Mouse (Mus musculus) midbrain, postnatal 0 days (tissue): ENCODE results near the gene Polq. TPM values are rescaled to one million over a fixed set of nuclear protein-coding genes. Genes with fewer than 3 reads are reported as not detected.
"Not testable (repeated sequence)": the region's sequence is repeated elsewhere in the genome, so short reads cannot be mapped to it uniquely, and the experiment has no call there.

Experiments used
- ATAC-seq: fragments of 200-750 bp; cut with Nextera tagmentation; 2 replicates; pipeline ENCODE4 v1.8.0; 2017; ENCODE audit warnings: moderate number of reproducible peaks, mild to moderate bottlenecking, moderate TSS enrichment, moderate library complexity; ENCODE audit not compliant: low FRiP score
- DNase-seq: peaks from one replicate; pipeline ENCODE4 v3.0.0-alpha.2; 2015; ENCODE audit warnings: low spot score
- H3K27ac ChIP-seq: fragments of 300-500 bp; sonication (generic); 2 replicates; pipeline ENCODE4 v1.5.1; 2014; ENCODE audit warnings: low read depth, mild to moderate bottlenecking, low read length, mixed read lengths
- H3K27me3 ChIP-seq: fragments of 300-500 bp; sonication (generic); 2 replicates; pipeline ENCODE4 v1.6.1; 2014; ENCODE audit warnings: low read length, control low read depth, mixed read lengths; ENCODE audit not compliant: insufficient read depth
- H3K36me3 ChIP-seq: fragments of 300-500 bp; sonication (generic); 2 replicates; pipeline ENCODE4 v1.6.1; 2014; ENCODE audit warnings: low read length, control low read depth, mixed read lengths; ENCODE audit not compliant: insufficient read depth
- H3K4me1 ChIP-seq: fragments of 300-500 bp; sonication (generic); 2 replicates; pipeline ENCODE4 v1.6.1; 2014; ENCODE audit warnings: mild to moderate bottlenecking, control low read depth, antibody characterized with exemption, low read length, mixed read lengths; ENCODE audit not compliant: insufficient read depth
- H3K4me2 ChIP-seq: fragments of 300-500 bp; sonication (generic); 2 replicates; pipeline ENCODE4 v1.6.1; 2014; ENCODE audit warnings: low read depth, mild to moderate bottlenecking, low read length, mixed read lengths; ENCODE audit not compliant: poor library complexity, severe bottlenecking
- H3K4me3 ChIP-seq: fragments of 300-500 bp; sonication (generic); 2 replicates; pipeline ENCODE4 v1.5.1; 2014; ENCODE audit warnings: low read depth, mild to moderate bottlenecking, low read length, moderate library complexity
- H3K9ac ChIP-seq: fragments of 300-500 bp; sonication (generic); replicated peaks from 2 replicates; pipeline ENCODE4 v1.6.1; 2014; ENCODE audit warnings: mild to moderate bottlenecking, low read length, moderate library complexity, mixed read lengths; ENCODE audit not compliant: poor library complexity, severe bottlenecking
- H3K9me3 ChIP-seq: fragments of 300-500 bp; sonication (generic); 2 replicates; pipeline ENCODE4 v1.6.1; 2016; ENCODE audit warnings: low read length, control low read depth
- CTCF ChIP-seq: IDR thresholded peaks from 2 replicates; pipeline ENCODE4 v1.5.1; 2016; ENCODE audit warnings: antibody characterized with exemption, mild to moderate bottlenecking
- WGBS: fragments of 180-500 bp; shearing (Covaris S2); extraction: QIAGEN DNeasy Blood & Tissue Kit; methylation state at CpG from one replicate; pipeline ENCODE4 v1.1.7; 2014; 5-methylcytosine and 5-hydroxymethylcytosine counted together
- polyA plus RNA-seq: library from polyadenylated mRNA; unstranded; fragments of >200 nt; fragmentation: Nextera tagmentation; extraction: Ambion mirVana; gene quantifications from 2 replicates; pipeline ENCODE4 v1.2.1, GENCODE M21; 2015
- total RNA-seq: library from RNA; depleted of rRNA; stranded (reverse); fragments of >200 nt; gene quantifications from 2 replicates; pipeline ENCODE4 v1.2.3, GENCODE M21; 2014; rRNA removed

Polq gene
- total and polyA plus RNA-seq, 2 experiments from 2014 or later, result 1.0 to 1.5 TPM

GRCm38 (mm10) chr16:37109285-37109684, 97.7 kb downstream of the Polq start:
- WGBS, result 17% methylated on average over 3 of the region's 3 CpGs
- Histone ChIP-seq H3K27me3 (no peaks in the 10 kb centered on the region), H3K4me2 (no peak overlapping the region), H3K4me1 (no peaks in the 10 kb centered on the region), H3K4me3 (no peak overlapping the region), H3K36me3 (no peaks in the 10 kb centered on the region), H3K9me3 (no peaks in the 10 kb centered on the region), H3K9ac (no peak overlapping the region), H3K27ac (no peak overlapping the region)
- TF ChIP-seq CTCF, result peak; percentile 92
- peak; percentile 93 for DNase-seq
- peak; percentile 86 for ATAC-seq

- DNase-seq, H3K27me3 ChIP-seq: not testable (repeated sequence)
- 96% methylated on average over 1 of the region's 1 CpGs for WGBS
Observed at GRCm38 (mm10) chr16:37125190-37125589, 113.6 kb downstream of the Polq start.

More at GRCm38 (mm10) chr16:37125190-37125589, 113.6 kb downstream of the Polq start:
- ATAC-seq, H3K9ac ChIP-seq, H3K27ac ChIP-seq, H3K4me3 ChIP-seq, H3K36me3 ChIP-seq, H3K4me2 ChIP-seq, H3K4me1 ChIP-seq, H3K9me3 ChIP-seq: not testable (repeated sequence)

Other genes starting within 250 kb of the Polq start
- gene Slc15a2, start 226.8 kb upstream of the Polq start, total RNA-seq, result 21.1 and 24.8 TPM in 2 replicates
- 19.7 and 23.8 TPM in 2 replicates for gene Slc15a2, start 226.8 kb upstream of the Polq start, polyA plus RNA-seq
- 16.7 and 20.5 TPM in 2 replicates for gene Iqcb1, start 183.4 kb upstream of the Polq start, total RNA-seq
- gene Iqcb1, start 183.4 kb upstream of the Polq start, polyA plus RNA-seq, result 63.8 and 70.0 TPM in 2 replicates
- 0.14 and 1.0 TPM in 2 replicates for gene Eaf2, start 136.8 kb upstream of the Polq start, total RNA-seq
- gene Eaf2, start 136.8 kb upstream of the Polq start, polyA plus RNA-seq, result 1.1 and 1.3 TPM in 2 replicates
- 41.3 and 70.4 TPM in 2 replicates for gene Golgb1, start 136.6 kb upstream of the Polq start, total RNA-seq
- gene Golgb1, start 136.6 kb upstream of the Polq start, polyA plus RNA-seq, result 84.1 and 101 TPM in 2 replicates
- gene Hcls1, start 76.8 kb upstream of the Polq start, total RNA-seq, result 2.2 and 2.4 TPM in 2 replicates
- gene Hcls1, start 76.8 kb upstream of the Polq start, polyA plus RNA-seq, result 2.3 and 2.4 TPM in 2 replicates
- gene Fbxo40, start 21.3 kb upstream of the Polq start, total RNA-seq, result 0.19 and 0.44 TPM in 2 replicates
- gene Fbxo40, start 21.3 kb upstream of the Polq start, polyA plus RNA-seq, result 0.02 TPM in 1 of 2 replicates, not detected in the other